Mouse (Mus musculus) olfactory bulb, adult 2 months (tissue): ENCODE results near the gene Apeh.

ENCODE experiments used
- CTCF ChIP-seq: fragments of 200-500 bp; IDR thresholded peaks from 2 replicates; pipeline ENCODE4 v1.5.1; 2012; ENCODE audit warnings: low read depth, mild to moderate bottlenecking, low read length, moderate library complexity; ENCODE audit not compliant: insufficient read depth
- POLR2A ChIP-seq: fragments of 200-500 bp; IDR thresholded peaks from 2 replicates; pipeline ENCODE4 v1.6.1; 2012; ENCODE audit warnings: mild to moderate bottlenecking, low read depth, low read length, moderate library complexity; ENCODE audit not compliant: insufficient read depth

DNA sequence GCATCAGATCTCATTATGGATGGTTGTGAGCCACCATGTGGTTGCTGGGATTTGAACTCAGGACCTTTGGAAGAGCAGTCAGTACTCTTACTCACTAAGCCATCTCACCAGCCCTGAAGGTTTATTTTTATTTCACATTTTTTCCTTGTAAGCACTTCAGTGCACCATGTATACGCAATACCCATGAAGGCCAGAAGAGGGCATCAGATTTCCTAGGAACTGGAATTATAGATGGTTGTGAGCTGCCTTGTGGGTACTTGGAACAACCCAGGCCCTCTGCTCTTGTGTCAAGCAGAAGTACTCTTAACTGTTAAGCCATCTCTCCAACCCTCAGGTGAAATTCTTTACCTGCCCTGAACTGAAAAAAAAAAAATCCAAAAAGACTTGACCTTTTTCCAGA is 41.8 kb upstream of the Apeh start:
- TF ChIP-seq CTCF (no peak), POLR2A (no peak)
